Mouse (Mus musculus) kidney, adult 11 months (tissue): ENCODE data around the gene Tmem131l.
A peak's percentile ranks its signal among the peaks of the same experiment; 100 is the strongest.

Experiments used
- DNase-seq: peaks from one replicate; pipeline ENCODE4 v3.0.0; 2022

The Tmem131l gene

GRCm38 (mm10) chr3:84010995-84011663 is 28.8 kb downstream of the Tmem131l start:
- DNase-seq = no peak

- no peak for DNase-seq
Measured at GRCm38 (mm10) chr3:84005989-84006388, 34.0 kb downstream of the Tmem131l start.

GRCm38 (mm10) chr3:84004330-84005090 is 35.5 kb downstream of the Tmem131l start:
- DNase-seq = no peak

DNA sequence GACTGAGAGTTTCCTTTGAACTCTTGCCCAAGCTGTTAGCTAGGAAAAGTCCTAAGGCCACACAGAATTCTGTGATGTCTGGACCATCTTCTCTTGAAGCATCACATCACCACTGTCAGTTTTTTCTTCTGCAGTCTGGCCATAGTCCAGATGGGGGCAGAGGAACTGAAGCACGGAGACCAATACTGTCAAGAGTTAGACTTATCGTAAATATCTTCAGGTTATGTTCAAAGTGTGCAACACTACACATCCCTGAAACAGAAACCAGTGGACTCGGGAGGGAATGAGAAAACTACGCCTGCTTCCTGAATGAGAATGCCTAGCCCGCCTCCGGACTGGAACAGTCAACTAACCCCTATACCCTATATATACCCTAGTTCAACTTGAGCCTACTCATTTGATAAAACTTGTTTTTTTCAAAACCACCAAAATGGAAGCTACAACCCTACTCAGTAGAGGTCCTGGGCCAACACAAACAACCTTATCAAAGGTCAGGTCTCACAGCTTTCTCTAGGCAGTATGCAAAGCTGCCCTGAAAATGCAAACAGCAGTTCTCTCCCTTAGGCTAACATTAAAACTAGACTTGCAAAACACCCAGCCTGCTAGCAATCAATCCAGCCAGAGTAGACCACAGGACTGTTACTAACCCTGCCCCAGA is 37.4 kb downstream of the Tmem131l start:
- no peak for DNase-seq

DNA sequence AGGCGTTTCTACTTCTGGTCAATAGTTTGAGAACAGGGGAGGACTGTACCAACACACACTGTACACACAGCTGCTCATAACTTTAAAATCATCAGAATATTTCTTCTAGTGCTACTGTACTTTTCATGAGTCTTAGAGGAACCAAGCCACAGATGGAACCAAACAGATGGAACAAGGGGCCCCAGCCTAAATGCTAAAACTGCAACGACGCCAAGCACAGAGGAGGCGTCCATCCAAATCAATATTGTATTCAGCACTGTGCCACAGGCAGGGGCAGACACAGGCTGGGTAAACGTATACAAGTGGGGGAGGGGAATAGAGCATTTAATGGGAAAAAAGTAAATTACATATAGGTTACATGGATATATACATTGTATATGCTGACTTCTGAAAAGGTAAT is 42.4 kb downstream of the Tmem131l start:
- no peak for DNase-seq

- no peak for DNase-seq
Measured at GRCm38 (mm10) chr3:83997036-83997435, 42.9 kb downstream of the Tmem131l start.

GRCm38 (mm10) chr3:83996086-83996485 is 43.9 kb downstream of the Tmem131l start:
- no peak for DNase-seq

DNA sequence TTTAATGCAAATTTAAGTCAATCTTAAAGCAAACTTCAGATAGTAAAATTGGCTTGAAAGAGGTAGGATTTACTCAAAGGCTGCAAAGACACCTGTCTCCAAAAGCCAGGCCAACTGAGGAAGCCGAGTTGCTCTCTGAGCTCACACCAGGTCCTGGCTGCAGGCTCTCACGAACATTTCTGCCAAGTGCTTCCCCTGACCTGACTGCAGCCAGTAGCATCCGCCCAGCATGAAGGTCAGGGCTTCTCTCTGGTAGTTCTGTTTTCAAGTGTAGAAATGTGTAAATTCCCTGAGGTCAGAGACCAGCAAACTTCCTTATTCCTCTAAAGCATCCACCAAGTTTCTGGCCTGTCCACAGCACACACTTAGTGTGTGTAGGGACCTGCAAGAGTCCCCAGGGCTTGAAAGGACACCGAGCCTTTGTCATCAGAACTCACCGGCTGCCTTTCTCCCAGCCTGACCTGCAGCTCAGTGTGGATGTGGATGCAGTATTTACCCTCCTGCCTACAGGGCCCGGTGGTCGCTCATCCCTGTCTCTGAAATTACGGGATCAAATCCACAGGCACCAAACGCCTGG is 44.6 kb downstream of the Tmem131l start:
- no peak for DNase-seq

GRCm38 (mm10) chr3:83994217-83994839 is 45.6 kb downstream of the Tmem131l start:
- DNase-seq = peak; percentile 24

DNA sequence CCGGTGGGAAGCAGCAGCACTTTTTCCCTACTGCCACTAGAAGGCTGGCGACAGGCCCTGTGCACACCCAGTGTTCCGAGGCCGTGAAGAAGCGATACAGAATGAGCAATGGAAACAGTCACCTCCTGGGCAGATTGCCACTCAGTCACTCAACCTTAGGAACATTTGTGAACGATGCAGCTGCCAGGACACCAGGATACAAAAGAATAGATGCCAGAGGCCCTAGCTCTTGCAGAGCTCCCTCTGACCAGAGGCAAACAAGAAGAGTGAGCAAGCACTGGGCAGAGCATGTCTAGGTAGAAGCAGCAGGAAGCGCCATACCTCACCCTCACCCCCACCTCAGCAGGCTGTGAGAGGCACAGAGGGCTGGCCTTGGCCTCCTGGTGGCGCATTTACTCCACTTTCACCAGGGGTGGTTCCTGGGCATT is 46.9 kb downstream of the Tmem131l start:
- DNase-seq = peak; percentile 38

- DNase-seq = no peak
Measured at GRCm38 (mm10) chr3:83991691-83992524, 48.1 kb downstream of the Tmem131l start.

- DNase-seq = no peak
Measured at GRCm38 (mm10) chr3:83988214-83988613, 51.8 kb downstream of the Tmem131l start.

GRCm38 (mm10) chr3:83987533-83988112 is 52.4 kb downstream of the Tmem131l start:
- no peak for DNase-seq

DNA sequence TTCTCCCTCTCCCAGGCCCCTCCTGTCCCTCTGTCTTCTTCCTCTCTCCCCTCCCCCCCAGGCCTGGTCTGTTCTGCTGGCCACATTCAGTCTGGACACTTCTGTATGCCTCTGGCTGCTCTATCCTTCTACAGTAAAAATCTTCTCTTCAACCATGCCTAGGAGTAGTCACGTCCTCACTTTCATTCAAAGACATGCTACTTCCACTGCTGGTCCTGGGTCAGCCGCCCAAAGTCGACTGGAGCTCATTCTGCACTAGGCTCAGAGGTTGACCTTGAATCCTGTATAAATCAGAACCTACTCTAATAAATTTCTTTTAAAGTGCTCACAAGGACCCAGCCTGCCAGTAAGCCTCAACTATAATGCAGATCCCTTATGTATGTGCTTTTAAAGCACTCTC is 53.2 kb downstream of the Tmem131l start:
- DNase-seq = no peak

GRCm38 (mm10) chr3:83985426-83985825 is 54.5 kb downstream of the Tmem131l start:
- no peak for DNase-seq

GRCm38 (mm10) chr3:83984379-83984778 is 55.6 kb downstream of the Tmem131l start:
- no peak for DNase-seq

DNA sequence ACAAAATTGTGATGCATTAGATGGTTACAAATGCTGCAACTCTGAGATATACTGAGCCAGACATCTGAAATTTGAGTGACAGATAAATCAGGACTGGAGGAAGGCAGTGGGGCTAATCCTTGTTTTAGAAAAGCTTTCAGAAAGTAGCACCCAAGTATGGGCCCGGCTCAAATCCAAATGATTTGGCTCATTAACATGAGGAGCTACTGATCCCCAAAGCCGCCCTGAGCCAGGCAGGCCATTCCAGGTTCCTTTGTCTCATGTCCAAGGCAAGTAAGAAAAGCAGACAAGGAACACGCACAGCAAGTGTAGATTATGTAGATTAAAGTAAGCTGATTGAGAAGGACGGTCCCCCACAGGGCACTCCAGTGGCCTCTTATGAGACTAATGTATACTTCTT is 57.2 kb downstream of the Tmem131l start:
- DNase-seq = no peak

GRCm38 (mm10) chr3:83980231-83980872 is 59.6 kb downstream of the Tmem131l start:
- DNase-seq = no peak

- no peak for DNase-seq
Measured at GRCm38 (mm10) chr3:83978497-83979410, 61.2 kb downstream of the Tmem131l start.

DNA sequence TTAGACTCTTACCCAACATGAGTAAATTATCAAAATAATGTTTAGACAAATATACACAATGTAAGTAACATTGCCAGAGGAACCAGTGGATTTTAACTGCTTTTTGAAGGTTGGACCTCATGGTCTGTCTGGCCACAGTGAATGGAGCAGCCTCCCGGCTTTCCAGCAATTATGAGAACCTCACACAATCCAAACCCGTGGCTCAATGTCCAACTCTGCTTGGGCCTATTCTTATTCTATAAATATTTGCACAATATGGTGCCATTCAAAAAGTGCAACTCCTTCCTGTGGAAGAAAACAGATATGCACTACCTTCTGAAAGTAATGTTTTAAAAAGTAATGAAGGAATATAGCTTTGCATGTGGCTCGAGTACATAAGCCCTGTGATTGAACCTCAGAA is 62.2 kb downstream of the Tmem131l start:
- DNase-seq = no peak
